Mouse (Mus musculus): Measurements from ENCODE around the gene Gm2000. TPM values are rescaled to one million over a fixed set of nuclear protein-coding genes. Genes with fewer than 3 reads are reported as not detected.

Gene Gm2000
- total and polyA plus RNA-seq, 3 experiments = 615 to 2,505 TPM; not detected in 1

DNA sequence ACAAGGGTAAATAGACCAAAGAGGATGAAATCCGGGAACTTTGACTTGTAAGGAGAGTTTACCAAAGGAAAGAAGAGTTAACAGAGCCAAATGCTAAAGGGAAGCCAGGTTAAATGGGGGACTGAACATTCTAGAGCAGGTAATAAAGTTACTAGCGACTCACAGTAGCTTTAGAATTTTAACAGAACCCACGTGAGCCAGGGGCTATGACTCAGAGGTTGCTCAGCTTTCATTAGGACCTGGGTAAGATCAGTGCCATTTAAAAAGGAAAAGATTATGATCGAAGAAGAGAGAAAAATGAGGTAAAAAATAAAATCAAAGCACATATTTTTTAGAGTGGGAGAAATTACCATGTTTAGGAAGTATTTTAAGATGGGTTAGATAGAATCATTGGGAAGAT, 25.0 kb upstream of the Gm2000 start:
- H3K9me3 ChIP-seq (replicated peaks; ENCODE audit: insufficient read depth, low read length) = no peaks in the 10 kb centered on the region
- no peak overlapping the region for H3K4me3 ChIP-seq (ENCODE audit: control insufficient read depth in 1 of 2, insufficient read depth in 1 of 2, low read depth in 2 of 2, low read length in 2 of 2)
- peaks cover 0 to 1% of the 10 kb centered on the region in 2 experiments; a peak in 2 of 4 replicates for H3K27me3 ChIP-seq (ENCODE audit: control insufficient read depth in 1 of 2, insufficient read depth in 2 of 2, low read length in 2 of 2)
- peak; percentile 14 for DNase-seq (ENCODE audit: low read depth, low spot score)
- TF ChIP-seq ETS1 (IDR thresholded peaks at IDR 0.05; ENCODE audit: low read depth, low read length) (no peak), RCOR1 (IDR thresholded peaks at IDR 0.05; ENCODE audit: low read depth, low read length) (no peak), RAD21 (IDR thresholded peaks at IDR 0.05; ENCODE audit: low read depth, low read length) (no peak)
- no peaks in the 10 kb centered on the region for H3K36me3 ChIP-seq (ENCODE audit: control insufficient read depth in 1 of 2, insufficient read depth in 2 of 2, low read length in 2 of 2)
- H3K79me2 ChIP-seq (ENCODE audit: control insufficient read depth, insufficient read depth, low read length, poor library complexity) = no peaks in the 10 kb centered on the region
- no peaks in the 10 kb centered on the region for H3K4me1 ChIP-seq (ENCODE audit: control insufficient read depth in 1 of 2, insufficient read depth in 2 of 2, low read length in 2 of 2)
- H3K27ac ChIP-seq (ENCODE audit: control insufficient read depth, low read depth, low read length) = no peak overlapping the region
- no peak overlapping the region for H3K9ac ChIP-seq (ENCODE audit: control insufficient read depth, low read depth, low read length, poor library complexity, severe bottlenecking)

DNA sequence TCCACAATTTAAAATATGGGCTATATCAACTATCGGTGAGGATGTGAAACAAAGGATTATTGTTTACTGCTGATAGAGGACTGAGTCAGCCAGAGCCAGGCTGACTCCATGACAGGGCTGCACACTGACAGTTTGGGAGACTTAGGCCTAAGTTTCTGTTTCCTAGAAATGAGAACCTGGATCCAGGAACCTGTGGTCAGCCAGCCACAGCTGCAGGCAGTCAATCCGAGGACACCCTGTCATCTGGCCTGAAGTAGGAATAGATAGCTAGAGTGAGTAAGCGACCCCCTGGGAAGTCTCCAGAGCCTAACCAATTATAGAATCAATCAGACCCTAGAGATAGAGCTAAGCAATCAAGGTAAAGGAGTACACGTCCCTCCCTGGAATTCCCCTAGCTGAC, 21.4 kb upstream of the Gm2000 start:
- Histone ChIP-seq H3K36me3 (ENCODE audit: control insufficient read depth in 1 of 2, insufficient read depth in 2 of 2, low read length in 2 of 2) (no peaks in the 10 kb centered on the region), H3K27ac (ENCODE audit: control insufficient read depth, low read depth, low read length) (no peak overlapping the region), H3K79me2 (ENCODE audit: control insufficient read depth, insufficient read depth, low read length, poor library complexity) (no peaks in the 10 kb centered on the region), H3K9ac (ENCODE audit: control insufficient read depth, low read depth, low read length, poor library complexity, severe bottlenecking) (no peak overlapping the region), H3K4me1 (ENCODE audit: control insufficient read depth in 1 of 2, insufficient read depth in 2 of 2, low read length in 2 of 2) (no peaks in the 10 kb centered on the region), H3K4me3 (ENCODE audit: control insufficient read depth in 1 of 2, insufficient read depth in 1 of 2, low read depth in 2 of 2, low read length in 2 of 2) (no peak overlapping the region), H3K27me3 (ENCODE audit: control insufficient read depth in 1 of 2, insufficient read depth in 2 of 2, low read length in 2 of 2) (no peaks in the 10 kb centered on the region), H3K9me3 (replicated peaks; ENCODE audit: insufficient read depth, low read length) (no peaks in the 10 kb centered on the region)
- no peak for TF ChIP-seq GABPA (IDR thresholded peaks at IDR 0.05; ENCODE audit: low read depth, low read length)
- no peak for TF ChIP-seq CHD2 (IDR thresholded peaks at IDR 0.05; ENCODE audit: low read length)
- no peak for TF ChIP-seq MYC (IDR thresholded peaks at IDR 0.05; ENCODE audit: low read depth, low read length)
- no peak for TF ChIP-seq JUND (IDR thresholded peaks at IDR 0.05; ENCODE audit: low read depth, low read length)
- no peak for TF ChIP-seq ZNF384 (IDR thresholded peaks at IDR 0.05; ENCODE audit: low read depth, low read length)
- TF ChIP-seq RCOR1 (IDR thresholded peaks at IDR 0.05; ENCODE audit: low read depth, low read length) = no peak
- DNase-seq (ENCODE audit: low read depth, low spot score) = no peak

DNA sequence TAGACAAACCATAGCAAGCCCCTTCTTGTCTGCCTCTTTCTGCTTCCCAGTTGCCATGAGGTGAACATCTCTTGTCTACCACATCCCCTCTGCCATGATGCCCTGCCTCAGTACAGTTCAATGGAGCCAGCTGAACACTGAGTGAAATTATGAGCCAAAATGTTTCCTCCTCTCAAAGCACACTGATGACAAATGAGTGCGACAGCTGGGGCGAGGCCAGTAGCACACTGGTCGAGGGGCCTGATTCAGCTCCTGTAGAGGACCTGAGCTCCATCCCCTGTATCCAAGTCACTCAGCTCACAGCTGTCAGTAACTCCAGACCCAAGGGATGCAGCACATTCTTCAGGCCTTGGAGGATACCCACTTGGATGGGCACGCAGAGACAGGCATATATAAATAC, 20.2 kb upstream of the Gm2000 start:
- no peaks in the 10 kb centered on the region for H3K9me3 ChIP-seq (replicated peaks; ENCODE audit: insufficient read depth, low read length)
- H3K9ac ChIP-seq (ENCODE audit: control insufficient read depth, low read depth, low read length, poor library complexity, severe bottlenecking) = no peak overlapping the region
- no peaks in the 10 kb centered on the region; a peak in 1 of 4 replicates for H3K27me3 ChIP-seq (ENCODE audit: control insufficient read depth in 1 of 2, insufficient read depth in 2 of 2, low read length in 2 of 2)
- no peak overlapping the region for H3K27ac ChIP-seq (ENCODE audit: control insufficient read depth, low read depth, low read length)
- TF ChIP-seq ZKSCAN1 (IDR thresholded peaks at IDR 0.05; ENCODE audit: low read depth, low read length) (no peak), ELF1 (IDR thresholded peaks at IDR 0.05; ENCODE audit: low read depth, low read length) (no peak), POLR2AphosphoS5 (IDR thresholded peaks at IDR 0.05; ENCODE audit: borderline replicate concordance, low read depth, low read length) (no peak), POLR2AphosphoS2 (IDR thresholded peaks at IDR 0.05; ENCODE audit: low read length) (no peak), NELFE (IDR thresholded peaks at IDR 0.05; ENCODE audit: low read depth, low read length) (no peak), TBP (IDR thresholded peaks at IDR 0.05; ENCODE audit: low read depth, low read length) (no peak), CTCF (IDR thresholded peaks at IDR 0.05 in 2 of 3, conservative IDR thresholded peaks at IDR 0.05 in 1 of 3; ENCODE audit: control insufficient read depth in 1 of 3, insufficient read depth in 1 of 3, low read depth in 2 of 3, low read length in 3 of 3, poor library complexity in 1 of 3, severe bottlenecking in 1 of 3) (no peak), E2F4 (IDR thresholded peaks at IDR 0.05; ENCODE audit: borderline replicate concordance, low read depth, low read length) (no peak)
- H3K36me3 ChIP-seq (ENCODE audit: control insufficient read depth in 1 of 2, insufficient read depth in 2 of 2, low read length in 2 of 2) = no peaks in the 10 kb centered on the region
- DNase-seq (ENCODE audit: low read depth, low spot score) = no peak
- H3K4me1 ChIP-seq (ENCODE audit: control insufficient read depth in 1 of 2, insufficient read depth in 2 of 2, low read length in 2 of 2) = no peaks in the 10 kb centered on the region
- no peak overlapping the region for H3K4me3 ChIP-seq (ENCODE audit: control insufficient read depth in 1 of 2, insufficient read depth in 1 of 2, low read depth in 2 of 2, low read length in 2 of 2)
- no peaks in the 10 kb centered on the region for H3K79me2 ChIP-seq (ENCODE audit: control insufficient read depth, insufficient read depth, low read length, poor library complexity)

Measured in MEL (cell line).